Mouse (Mus musculus): ENCODE results near the gene Cryzl1. TPM values are rescaled to one million over a fixed set of nuclear protein-coding genes. Genes with fewer than 3 reads are reported as not detected.

Gene Cryzl1
- 60.0 and 63.7 TPM in 2 replicates for polyA plus RNA-seq (2016; fragmentation: Nextera tagmentation; extraction: Ambion mirVana)

DNA sequence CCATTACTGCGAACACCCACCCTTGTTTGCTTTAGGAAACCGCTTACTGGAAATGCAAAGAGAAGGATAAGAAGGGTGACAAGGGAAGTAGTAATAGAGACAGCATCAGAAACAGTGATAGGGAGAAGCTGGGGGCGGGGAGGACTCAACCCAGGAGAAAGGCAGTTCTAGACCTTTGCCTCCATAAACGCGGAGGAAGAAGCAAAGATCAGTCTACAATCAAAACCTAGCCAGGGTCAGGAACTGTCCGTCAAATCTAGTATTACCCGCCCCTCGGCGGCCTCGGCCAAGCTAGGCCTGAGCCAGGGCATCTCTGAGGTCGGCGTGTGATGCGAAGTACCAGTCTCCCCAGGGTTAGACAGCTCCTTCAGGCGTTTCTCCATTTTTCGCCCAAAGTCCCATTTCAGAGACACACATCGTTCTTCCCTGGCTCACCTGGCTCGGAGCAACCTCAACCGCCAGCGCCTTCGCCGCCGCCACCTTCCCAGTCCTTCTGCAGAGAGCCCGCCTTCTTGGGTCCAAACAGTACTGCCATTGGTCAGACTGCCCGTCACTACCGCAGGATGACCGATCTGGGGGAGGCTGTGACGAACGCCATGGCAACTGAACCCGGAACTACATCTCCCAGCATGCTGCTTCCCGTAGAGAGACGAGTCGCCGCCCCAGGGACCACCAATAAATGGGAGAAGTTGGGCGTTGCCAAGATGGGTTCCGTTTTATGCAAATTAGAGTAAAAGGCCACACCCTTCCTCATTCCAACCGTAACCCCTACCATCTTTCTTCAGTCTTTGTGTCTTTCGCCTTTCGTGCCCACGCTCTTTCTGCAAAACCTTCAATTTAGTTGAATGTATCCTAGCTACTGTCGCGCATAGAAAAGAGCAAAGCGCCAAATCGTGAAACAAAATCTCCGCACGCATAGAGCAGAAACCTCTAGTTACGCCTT is at the start of gene Cryzl1:
Gene Cryzl1, minus strand, starts transcription at position 853 of the 943 bp plus-strand sequence.
- Histone ChIP-seq H3K27me3 (replicated peaks; ENCODE audit: low read depth, poor library complexity, severe bottlenecking) (no peaks in the 10 kb centered on the region), H3K4me1 (peaks cover 31% of the 10 kb centered on the region), H3K9me3 (no peaks in the 10 kb centered on the region), H3K36me3 (replicated peaks) (peaks cover 8% of the 10 kb centered on the region; the same call in 1 of the 2 replicates), H3K4me3 (peak within 1 kb of the TSS; percentile 95), H3K27ac (replicated peaks) (peak within 1 kb of the TSS; percentile 95)
- 1% methylated on average over 46 of the region's 46 CpGs for WGBS
- peak; percentile 97 for DNase-seq (ENCODE audit: low spot score)

- H3K9me3 ChIP-seq = no peaks in the 10 kb centered on the region
- no peak overlapping the region for H3K4me3 ChIP-seq
- no peak for DNase-seq (ENCODE audit: low spot score)
- 0 out of 2 replicates have a peak, but pooled peaks cover 6% of the 10 kb centered on the region for H3K36me3 ChIP-seq (replicated peaks)
- no peak overlapping the region for H3K27ac ChIP-seq (replicated peaks)
- no peaks in the 10 kb centered on the region for H3K27me3 ChIP-seq (replicated peaks; ENCODE audit: low read depth, poor library complexity, severe bottlenecking)
- WGBS = 87% methylated on average over 7 of the region's 7 CpGs
- H3K4me1 ChIP-seq = peaks cover 34% of the 10 kb centered on the region
Observed at GRCm38 (mm10) chr16:91772586-91772985, 43.8 kb upstream of the Cryzl1 start.

GRCm38 (mm10) chr16:91771334-91771733 is 42.6 kb upstream of the Cryzl1 start:
- H3K27ac ChIP-seq (replicated peaks) = no peak overlapping the region
- DNase-seq (ENCODE audit: low spot score) = no peak
- no peaks in the 10 kb centered on the region for H3K27me3 ChIP-seq (replicated peaks; ENCODE audit: low read depth, poor library complexity, severe bottlenecking)
- 81% methylated on average over 6 of the region's 6 CpGs for WGBS
- H3K4me1 ChIP-seq = peaks cover 41% of the 10 kb centered on the region
- 0 out of 2 replicates have a peak, but pooled peaks cover 6% of the 10 kb centered on the region for H3K36me3 ChIP-seq (replicated peaks)
- H3K4me3 ChIP-seq = no peak overlapping the region
- H3K9me3 ChIP-seq = no peaks in the 10 kb centered on the region

- H3K27ac ChIP-seq (replicated peaks) = no peak overlapping the region
- H3K4me3 ChIP-seq = no peak overlapping the region
- 0 out of 2 replicates have a peak, but pooled peaks cover 6% of the 10 kb centered on the region for H3K36me3 ChIP-seq (replicated peaks)
- H3K9me3 ChIP-seq = no peaks in the 10 kb centered on the region
- peaks cover 48% of the 10 kb centered on the region for H3K4me1 ChIP-seq
- DNase-seq (ENCODE audit: low spot score) = peak; percentile 20
- WGBS = 47% methylated on average over 5 of the region's 5 CpGs
- no peaks in the 10 kb centered on the region for H3K27me3 ChIP-seq (replicated peaks; ENCODE audit: low read depth, poor library complexity, severe bottlenecking)
Observed at GRCm38 (mm10) chr16:91770662-91771061, 41.9 kb upstream of the Cryzl1 start.

- Histone ChIP-seq H3K27me3 (replicated peaks; ENCODE audit: low read depth, poor library complexity, severe bottlenecking) (no peaks in the 10 kb centered on the region), H3K4me1 (peaks cover 48% of the 10 kb centered on the region)
- no peak for DNase-seq (ENCODE audit: low spot score)
Observed at GRCm38 (mm10) chr16:91769911-91770310, 41.1 kb upstream of the Cryzl1 start.

GRCm38 (mm10) chr16:91768586-91768985 is 39.8 kb upstream of the Cryzl1 start:
- 92% methylated on average over 6 of the region's 6 CpGs for WGBS
- H3K4me1 ChIP-seq = peaks cover 60% of the 10 kb centered on the region

More at GRCm38 (mm10) chr16:91769911-91770310, 41.1 kb upstream of the Cryzl1 start:
- Histone ChIP-seq H3K4me3 (no peak overlapping the region), H3K27ac (replicated peaks) (no peak overlapping the region), H3K36me3 (replicated peaks) (0 out of 2 replicates have a peak, but pooled peaks cover 6% of the 10 kb centered on the region), H3K9me3 (no peaks in the 10 kb centered on the region)
- 82% methylated on average over 5 of the region's 5 CpGs for WGBS

DNA sequence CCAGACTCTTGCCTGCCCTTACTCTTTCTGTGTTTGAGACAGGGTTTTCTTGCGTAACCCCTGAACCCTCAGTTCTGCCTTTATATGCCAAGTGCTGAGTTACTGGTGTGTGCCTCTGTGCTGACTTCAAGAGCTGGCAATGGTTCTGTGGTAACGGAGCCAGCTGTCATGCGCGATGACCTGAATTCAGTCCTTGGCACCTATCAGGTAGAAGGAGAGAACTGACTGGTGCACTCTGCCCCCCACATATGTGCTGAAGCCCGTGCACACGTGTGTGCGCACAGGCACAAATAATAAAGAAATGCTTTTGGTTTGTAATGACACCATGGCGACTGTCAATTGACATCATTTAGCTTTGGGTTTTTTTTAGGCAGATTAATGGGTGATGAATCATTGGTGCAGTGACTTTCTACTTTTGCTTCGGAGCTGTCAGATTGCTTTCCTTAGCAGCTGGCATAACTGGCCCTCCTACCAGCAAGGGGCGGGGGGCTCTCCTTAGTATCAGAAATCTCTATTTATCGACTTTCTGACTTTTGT is 38.5 kb upstream of the Cryzl1 start:
- Histone ChIP-seq H3K27me3 (replicated peaks; ENCODE audit: low read depth, poor library complexity, severe bottlenecking) (no peaks in the 10 kb centered on the region), H3K4me3 (no peak overlapping the region), H3K9me3 (no peaks in the 10 kb centered on the region), H3K27ac (replicated peaks) (no peak overlapping the region), H3K36me3 (replicated peaks) (0 out of 2 replicates have a peak, but pooled peaks cover 6% of the 10 kb centered on the region), H3K4me1 (peaks cover 64% of the 10 kb centered on the region)
- no peak for DNase-seq (ENCODE audit: low spot score)
- WGBS = 92% methylated on average over 11 of the region's 11 CpGs

More at GRCm38 (mm10) chr16:91768586-91768985, 39.8 kb upstream of the Cryzl1 start:
- no peaks in the 10 kb centered on the region for H3K27me3 ChIP-seq (replicated peaks; ENCODE audit: low read depth, poor library complexity, severe bottlenecking)
- DNase-seq (ENCODE audit: low spot score) = no peak
- H3K27ac ChIP-seq (replicated peaks) = no peak overlapping the region
- no peak overlapping the region for H3K4me3 ChIP-seq
- 0 out of 2 replicates have a peak, but pooled peaks cover 6% of the 10 kb centered on the region for H3K36me3 ChIP-seq (replicated peaks)
- no peaks in the 10 kb centered on the region for H3K9me3 ChIP-seq

DNA sequence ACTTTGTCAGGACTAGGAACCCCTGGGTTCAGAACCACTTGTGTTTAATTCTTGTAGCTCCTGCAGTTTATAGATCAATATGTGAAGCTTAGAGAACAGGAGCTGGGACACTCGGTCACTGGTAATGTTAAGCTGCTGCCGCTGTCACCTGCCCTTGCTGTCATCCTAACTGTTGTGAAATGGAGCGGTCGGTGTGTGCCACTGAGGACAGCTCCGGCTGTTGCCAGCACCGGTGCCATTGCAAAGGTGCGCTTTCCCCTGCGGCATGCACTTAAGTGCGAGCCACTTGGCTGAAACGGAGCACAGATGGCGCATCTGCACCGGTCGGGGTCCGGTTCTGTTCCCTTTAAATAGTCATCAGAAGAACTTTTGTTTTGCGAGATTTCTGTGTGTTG is 37.0 kb upstream of the Cryzl1 start:
- no peak for DNase-seq (ENCODE audit: low spot score)
- 89% methylated on average over 15 of the region's 15 CpGs for whole genome bisulfite sequencing
- no peaks in the 10 kb centered on the region for H3K27me3 ChIP-seq (replicated peaks; ENCODE audit: low read depth, poor library complexity, severe bottlenecking)
- H3K36me3 ChIP-seq (replicated peaks) = 0 out of 2 replicates have a peak, but pooled peaks cover 6% of the 10 kb centered on the region
- H3K9me3 ChIP-seq = no peaks in the 10 kb centered on the region
- H3K4me1 ChIP-seq = peaks cover 61% of the 10 kb centered on the region
- H3K4me3 ChIP-seq = no peak overlapping the region
- H3K27ac ChIP-seq (replicated peaks) = no peak overlapping the region

GRCm38 (mm10) chr16:91765121-91765815 is 36.5 kb upstream of the Cryzl1 start:
- no peak for DNase-seq (ENCODE audit: low spot score)
- H3K9me3 ChIP-seq = no peaks in the 10 kb centered on the region
- H3K36me3 ChIP-seq (replicated peaks) = peaks cover 11% of the 10 kb centered on the region
- WGBS = 90% methylated on average over 15 of the region's 15 CpGs
- no peak overlapping the region for H3K27ac ChIP-seq (replicated peaks)
- H3K4me3 ChIP-seq = no peak overlapping the region
- H3K27me3 ChIP-seq (replicated peaks; ENCODE audit: low read depth, poor library complexity, severe bottlenecking) = no peaks in the 10 kb centered on the region
- H3K4me1 ChIP-seq = peaks cover 59% of the 10 kb centered on the region

- Histone ChIP-seq H3K4me3 (no peak overlapping the region), H3K27me3 (replicated peaks; ENCODE audit: low read depth, poor library complexity, severe bottlenecking) (no peaks in the 10 kb centered on the region), H3K27ac (replicated peaks) (0 out of 2 replicates have a peak overlapping the region, but pooled peaks have one; percentile 10), H3K36me3 (replicated peaks) (peaks cover 11% of the 10 kb centered on the region), H3K4me1 (peaks cover 54% of the 10 kb centered on the region), H3K9me3 (no peaks in the 10 kb centered on the region)
- DNase-seq (ENCODE audit: low spot score) = no peak
- 82% methylated on average over 6 of the region's 6 CpGs for WGBS
Observed at GRCm38 (mm10) chr16:91764414-91764813, 35.6 kb upstream of the Cryzl1 start.

- Histone ChIP-seq H3K9me3 (no peaks in the 10 kb centered on the region), H3K27ac (replicated peaks) (0 out of 2 replicates have a peak overlapping the region, but pooled peaks have one; percentile 41), H3K27me3 (replicated peaks; ENCODE audit: low read depth, poor library complexity, severe bottlenecking) (no peaks in the 10 kb centered on the region), H3K4me1 (peaks cover 54% of the 10 kb centered on the region), H3K36me3 (replicated peaks) (peaks cover 11% of the 10 kb centered on the region), H3K4me3 (no peak overlapping the region)
- DNase-seq (ENCODE audit: low spot score) = no peak
- WGBS = 68% methylated on average over 6 of the region's 6 CpGs
Observed at GRCm38 (mm10) chr16:91763975-91764374, 35.2 kb upstream of the Cryzl1 start.

DNA sequence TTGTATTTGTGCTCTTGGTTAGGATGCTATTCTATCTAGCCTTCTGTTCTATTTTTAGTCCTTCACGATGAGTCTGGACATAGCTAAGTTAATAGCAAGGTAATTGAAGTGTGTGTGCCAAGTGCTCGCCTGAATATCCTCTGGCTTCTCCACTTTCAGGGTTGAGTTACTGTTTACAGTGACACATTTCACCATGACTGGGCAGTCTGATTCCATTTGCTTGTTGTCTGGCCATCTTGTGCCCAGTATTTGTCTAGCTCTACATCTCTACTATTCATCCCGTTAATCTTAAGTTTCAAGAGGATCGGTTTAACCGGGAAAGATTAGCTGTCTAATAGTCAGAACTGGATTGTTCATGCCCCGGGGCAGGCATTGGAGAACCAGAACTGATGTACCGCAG is 33.7 kb upstream of the Cryzl1 start:
- H3K4me1 ChIP-seq = peaks cover 50% of the 10 kb centered on the region
- H3K27me3 ChIP-seq (replicated peaks; ENCODE audit: low read depth, poor library complexity, severe bottlenecking) = no peaks in the 10 kb centered on the region
- H3K9me3 ChIP-seq = no peaks in the 10 kb centered on the region
- 61% methylated on average over 7 of the region's 7 CpGs for WGBS
- no peak overlapping the region for H3K4me3 ChIP-seq
- no peak overlapping the region for H3K27ac ChIP-seq (replicated peaks)
- peaks cover 5% of the 10 kb centered on the region for H3K36me3 ChIP-seq (replicated peaks)
- DNase-seq (ENCODE audit: low spot score) = no peak

Measured in embryonic facial prominence, embryonic 10.5 days (tissue).